Mouse (Mus musculus) kidney, adult 2 months (tissue): ENCODE results near the gene Ccser1. TPM values are rescaled to one million over a fixed set of nuclear protein-coding genes. Genes with fewer than 3 reads are reported as not detected.

Experiments used
- DNase-seq: peaks from one replicate; pipeline ENCODE4 v3.0.0; 2021
- H3K27ac ChIP-seq: fragments of 200-500 bp; 2 replicates; pipeline ENCODE4 v1.5.1; 2012; ENCODE audit warnings: low read depth, low read length, control low read depth, inconsistent platforms; ENCODE audit not compliant: insufficient read depth
- H3K27me3 ChIP-seq: fragments of 200-500 bp; replicated peaks from 2 replicates; pipeline ENCODE4 v1.6.1; 2012; ENCODE audit warnings: mild to moderate bottlenecking, moderate library complexity, low read length, inconsistent platforms; ENCODE audit not compliant: control insufficient read depth, insufficient read depth
- H3K36me3 ChIP-seq: fragments of 200-500 bp; 2 replicates; pipeline ENCODE4 v1.6.1; 2012; ENCODE audit warnings: mild to moderate bottlenecking, moderate library complexity, low read length, inconsistent platforms; ENCODE audit not compliant: control insufficient read depth, insufficient read depth
- H3K4me1 ChIP-seq: fragments of 200-500 bp; 2 replicates; pipeline ENCODE4 v1.6.1; 2011; ENCODE audit warnings: low read length; ENCODE audit not compliant: control insufficient read depth, insufficient read depth
- H3K4me3 ChIP-seq: fragments of 200-500 bp; 2 replicates; pipeline ENCODE4 v1.5.1; 2011; ENCODE audit warnings: mild to moderate bottlenecking, low read depth, low read length, control low read depth; ENCODE audit not compliant: insufficient read depth
- CTCF ChIP-seq: fragments of 200-500 bp; conservative IDR thresholded peaks from 2 replicates; pipeline ENCODE4 v1.5.1; 2011; ENCODE audit warnings: low read depth, mild to moderate bottlenecking, control low read depth, low read length, moderate library complexity, mixed read lengths; ENCODE audit not compliant: insufficient read depth, insufficient read length
- POLR2A ChIP-seq: fragments of 200-500 bp; IDR thresholded peaks from one replicate; pipeline ENCODE4 v1.6.1; 2011; ENCODE audit warnings: low read depth, low read length, control low read depth
- WGBS: fragments of 180-500 bp; shearing (Covaris S2); methylation state at CpG from one replicate; pipeline ENCODE4 v1.1.7; 2018; 5-methylcytosine and 5-hydroxymethylcytosine counted together
- polyA plus RNA-seq: library from polyadenylated mRNA; depleted of rRNA; stranded (reverse); fragments of >200 nt; gene quantifications from 2 replicates; pipeline ENCODE4 v1.2.3, GENCODE M21; 2012

Gene Ccser1
- polyA plus RNA-seq, 1 experiment, result 5.1 TPM

- Histone ChIP-seq H3K27ac (no peak overlapping the region), H3K36me3 (no peaks in the 10 kb centered on the region), H3K27me3 (no peaks in the 10 kb centered on the region), H3K4me3 (no peak overlapping the region), H3K4me1 (no peaks in the 10 kb centered on the region)
- no peak for DNase-seq
- WGBS, result 65% methylated on average over 6 of the region's 6 CpGs
- TF ChIP-seq POLR2A (no peak), CTCF (no peak)
Observed at GRCm38 (mm10) chr6:61322328-61322727, 142.2 kb downstream of the Ccser1 start.

GRCm38 (mm10) chr6:61326131-61326530 is 146.0 kb downstream of the Ccser1 start:
- H3K27ac ChIP-seq, result no peak overlapping the region
- TF ChIP-seq CTCF (no peak), POLR2A (no peak)
- DNase-seq, result no peak
- no peaks in the 10 kb centered on the region for H3K4me1 ChIP-seq
- no peaks in the 10 kb centered on the region for H3K36me3 ChIP-seq
- WGBS, result 87% methylated on average over 2 of the region's 2 CpGs
- no peak overlapping the region for H3K4me3 ChIP-seq
- no peaks in the 10 kb centered on the region for H3K27me3 ChIP-seq

- Histone ChIP-seq H3K27ac (no peak overlapping the region), H3K4me1 (no peaks in the 10 kb centered on the region), H3K27me3 (no peaks in the 10 kb centered on the region)
Observed at GRCm38 (mm10) chr6:61328981-61329380, 148.9 kb downstream of the Ccser1 start.

GRCm38 (mm10) chr6:61329593-61330540 is 149.7 kb downstream of the Ccser1 start:
- H3K4me3 ChIP-seq, result no peak overlapping the region
- H3K27ac ChIP-seq, result no peak overlapping the region
- DNase-seq, result no peak
- H3K4me1 ChIP-seq, result no peaks in the 10 kb centered on the region
- WGBS, result 79% methylated on average over 15 of the region's 15 CpGs
- H3K36me3 ChIP-seq, result no peaks in the 10 kb centered on the region
- TF ChIP-seq CTCF (no peak), POLR2A (no peak)
- H3K27me3 ChIP-seq, result no peaks in the 10 kb centered on the region

More at GRCm38 (mm10) chr6:61328981-61329380, 148.9 kb downstream of the Ccser1 start:
- Histone ChIP-seq H3K4me3 (no peak overlapping the region), H3K36me3 (no peaks in the 10 kb centered on the region)
- TF ChIP-seq POLR2A (no peak), CTCF (no peak)
- DNase-seq, result no peak

GRCm38 (mm10) chr6:61334466-61334865 is 154.3 kb downstream of the Ccser1 start:
- Histone ChIP-seq H3K4me1 (no peaks in the 10 kb centered on the region), H3K27ac (no peak overlapping the region), H3K4me3 (no peak overlapping the region), H3K36me3 (no peaks in the 10 kb centered on the region), H3K27me3 (no peaks in the 10 kb centered on the region)
- no peak for TF ChIP-seq CTCF
- no peak for TF ChIP-seq POLR2A
- WGBS, result 96% methylated on average over 1 of the region's 1 CpGs
- DNase-seq, result no peak

- no peaks in the 10 kb centered on the region for H3K27me3 ChIP-seq
- H3K36me3 ChIP-seq, result no peaks in the 10 kb centered on the region
- H3K4me1 ChIP-seq, result no peaks in the 10 kb centered on the region
- H3K4me3 ChIP-seq, result no peak overlapping the region
- no peak for TF ChIP-seq CTCF
- no peak for TF ChIP-seq POLR2A
- no peak overlapping the region for H3K27ac ChIP-seq
- DNase-seq, result peak; percentile 7
- 82% methylated on average over 5 of the region's 5 CpGs for WGBS
Observed at GRCm38 (mm10) chr6:61347045-61347838, 167.1 kb downstream of the Ccser1 start.

- H3K27me3 ChIP-seq, result no peaks in the 10 kb centered on the region
- 56% methylated on average over 5 of the region's 5 CpGs for WGBS
- no peak overlapping the region for H3K4me3 ChIP-seq
- H3K27ac ChIP-seq, result no peak overlapping the region
- TF ChIP-seq CTCF, result no peak
- no peaks in the 10 kb centered on the region for H3K36me3 ChIP-seq
- no peaks in the 10 kb centered on the region for H3K4me1 ChIP-seq
- DNase-seq, result peak; percentile 18
Observed at GRCm38 (mm10) chr6:61363722-61364121, 183.6 kb downstream of the Ccser1 start.
